Mouse (Mus musculus) 3T3-L1 (cell line): Measurements from ENCODE around the gene Hist1h4k.

Experiments used
- DNase-seq: peaks from one replicate; pipeline ENCODE4 v3.0.0-alpha.2; 2015; ENCODE audit warnings: low read depth, low spot score

The Hist1h4k gene

DNA sequence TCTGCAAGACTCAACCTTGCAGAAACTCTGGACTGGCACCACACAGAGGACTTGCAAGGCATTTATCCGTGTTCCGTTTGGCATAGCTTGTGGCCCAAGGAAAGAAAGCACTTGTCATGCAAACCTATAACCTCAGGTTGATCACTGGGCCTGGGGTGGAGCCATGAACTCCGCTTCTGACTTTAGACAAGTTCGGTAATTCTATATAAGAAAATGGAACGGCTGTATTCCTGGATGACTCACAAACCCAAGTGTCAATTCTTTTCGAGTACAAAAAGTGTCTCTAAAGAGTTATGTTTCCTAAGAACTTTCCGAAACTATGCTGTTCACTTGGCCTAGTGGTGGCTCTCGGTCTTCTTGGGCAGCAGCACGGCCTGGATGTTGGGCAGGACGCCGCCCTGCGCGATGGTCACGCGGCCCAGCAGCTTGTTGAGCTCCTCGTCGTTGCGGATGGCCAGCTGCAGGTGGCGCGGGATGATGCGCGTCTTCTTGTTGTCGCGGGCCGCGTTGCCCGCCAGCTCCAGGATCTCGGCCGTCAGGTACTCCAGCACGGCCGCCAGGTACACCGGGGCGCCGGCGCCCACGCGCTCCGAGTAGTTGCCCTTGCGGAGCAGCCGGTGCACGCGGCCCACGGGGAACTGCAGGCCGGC lies 29.1 kb downstream of the Hist1h4k start:
- peak; percentile 58 for DNase-seq

DNA sequence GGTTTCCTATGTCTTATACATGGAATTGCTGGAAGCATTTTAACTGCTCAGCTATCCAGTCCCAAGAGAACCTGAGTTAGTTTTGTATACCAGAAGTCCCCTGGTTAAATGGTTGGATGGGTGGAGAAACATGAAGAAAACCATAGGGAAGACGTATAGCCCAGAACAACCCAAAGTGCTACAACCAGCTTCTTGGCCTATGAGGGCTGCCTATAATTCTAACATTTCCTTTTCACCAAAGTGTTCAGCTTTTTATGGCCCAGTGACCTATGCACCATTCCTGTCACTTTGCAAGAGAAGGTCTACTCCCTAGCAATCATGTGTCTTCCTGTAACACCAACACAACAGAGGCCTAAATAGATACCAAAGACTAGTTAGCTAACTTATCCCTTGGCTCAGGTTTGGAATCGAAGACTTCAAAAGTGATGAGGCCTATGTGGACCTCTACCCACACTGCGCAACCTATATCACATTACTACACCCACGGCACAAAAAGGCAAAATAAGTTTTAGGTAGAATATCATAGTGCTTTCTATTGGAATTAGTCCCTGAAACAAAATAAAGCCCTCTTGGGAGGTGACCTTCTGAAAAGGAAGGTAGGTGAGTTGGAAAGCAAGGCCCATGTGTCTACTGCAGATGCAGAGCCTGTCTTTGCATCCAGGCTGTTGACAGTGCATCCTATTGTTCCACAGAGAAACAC lies 31.8 kb downstream of the Hist1h4k start:
- DNase-seq: peak; percentile 66

DNA sequence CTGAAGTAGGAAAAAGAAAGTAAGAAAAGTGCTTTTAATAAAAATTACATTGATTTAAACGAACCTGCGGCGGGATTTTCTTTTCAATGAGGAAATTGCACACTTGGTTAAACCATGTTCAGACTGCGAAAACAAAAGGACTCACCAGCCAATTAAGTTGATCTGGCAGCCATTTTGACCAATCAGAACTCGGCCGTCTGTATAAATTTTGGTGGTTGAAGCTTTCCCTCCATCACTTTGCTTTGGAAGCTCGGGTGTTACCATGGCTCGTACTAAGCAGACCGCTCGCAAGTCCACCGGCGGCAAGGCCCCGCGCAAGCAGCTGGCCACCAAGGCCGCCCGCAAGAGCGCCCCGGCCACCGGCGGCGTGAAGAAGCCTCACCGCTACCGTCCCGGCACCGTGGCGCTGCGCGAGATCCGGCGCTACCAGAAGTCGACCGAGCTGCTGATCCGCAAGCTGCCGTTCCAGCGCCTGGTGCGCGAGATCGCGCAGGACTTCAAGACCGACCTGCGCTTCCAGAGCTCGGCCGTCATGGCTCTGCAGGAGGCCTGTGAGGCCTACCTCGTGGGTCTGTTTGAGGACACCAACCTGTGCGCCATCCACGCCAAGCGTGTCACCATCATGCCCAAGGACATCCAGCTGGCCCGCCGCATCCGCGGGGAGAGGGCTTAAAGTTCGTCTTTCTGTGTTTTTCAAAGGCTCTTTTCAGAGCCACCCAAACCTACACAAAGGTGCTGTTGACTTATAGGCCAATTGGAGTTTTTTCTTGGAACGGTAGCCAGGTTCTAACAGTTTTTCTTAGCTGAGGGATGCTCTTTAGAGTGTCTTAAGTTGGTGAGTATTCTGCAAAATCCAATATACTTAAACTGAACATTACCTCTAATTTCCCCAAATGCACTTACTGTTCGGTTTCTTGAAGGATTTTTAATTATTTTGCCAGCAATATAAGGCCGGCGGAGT lies 32.6 kb downstream of the Hist1h4k start, which contains the start of gene Hist1h3h:
TSS of gene Hist1h3h (plus strand) at position 263 of the 961 bp plus-strand sequence.
- peak; percentile 95 for DNase-seq

DNA sequence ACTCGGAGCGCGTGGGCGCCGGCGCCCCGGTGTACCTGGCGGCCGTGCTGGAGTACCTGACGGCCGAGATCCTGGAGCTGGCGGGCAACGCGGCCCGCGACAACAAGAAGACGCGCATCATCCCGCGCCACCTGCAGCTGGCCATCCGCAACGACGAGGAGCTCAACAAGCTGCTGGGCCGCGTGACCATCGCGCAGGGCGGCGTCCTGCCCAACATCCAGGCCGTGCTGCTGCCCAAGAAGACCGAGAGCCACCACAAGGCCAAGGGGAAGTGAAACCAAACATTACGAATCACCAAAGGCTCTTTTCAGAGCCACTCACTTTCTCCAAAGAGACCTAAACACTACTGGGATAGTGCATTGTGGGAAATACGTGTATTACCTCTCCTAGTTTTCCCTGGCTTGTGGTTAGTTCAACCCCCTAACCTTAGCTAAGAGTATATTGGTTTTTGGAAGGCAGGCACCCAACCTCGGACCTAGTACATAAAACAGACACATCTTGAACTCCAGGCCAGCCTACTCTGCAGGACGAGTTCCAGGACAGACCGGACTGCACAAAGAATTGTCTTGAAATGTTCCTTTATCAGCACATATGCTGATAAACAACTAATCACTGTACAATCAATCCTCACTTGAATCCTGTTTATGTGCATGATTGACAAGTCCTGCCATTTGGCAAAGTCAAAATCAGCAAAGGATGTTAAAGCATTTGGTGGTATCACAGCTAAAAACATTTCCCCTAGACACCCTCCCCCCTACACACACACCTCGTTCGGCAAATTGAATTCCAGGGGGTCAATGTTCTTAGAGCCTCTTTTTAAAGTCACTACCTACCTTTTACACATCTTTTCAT lies 33.5 kb downstream of the Hist1h4k start:
- peak; percentile 76 for DNase-seq

DNA sequence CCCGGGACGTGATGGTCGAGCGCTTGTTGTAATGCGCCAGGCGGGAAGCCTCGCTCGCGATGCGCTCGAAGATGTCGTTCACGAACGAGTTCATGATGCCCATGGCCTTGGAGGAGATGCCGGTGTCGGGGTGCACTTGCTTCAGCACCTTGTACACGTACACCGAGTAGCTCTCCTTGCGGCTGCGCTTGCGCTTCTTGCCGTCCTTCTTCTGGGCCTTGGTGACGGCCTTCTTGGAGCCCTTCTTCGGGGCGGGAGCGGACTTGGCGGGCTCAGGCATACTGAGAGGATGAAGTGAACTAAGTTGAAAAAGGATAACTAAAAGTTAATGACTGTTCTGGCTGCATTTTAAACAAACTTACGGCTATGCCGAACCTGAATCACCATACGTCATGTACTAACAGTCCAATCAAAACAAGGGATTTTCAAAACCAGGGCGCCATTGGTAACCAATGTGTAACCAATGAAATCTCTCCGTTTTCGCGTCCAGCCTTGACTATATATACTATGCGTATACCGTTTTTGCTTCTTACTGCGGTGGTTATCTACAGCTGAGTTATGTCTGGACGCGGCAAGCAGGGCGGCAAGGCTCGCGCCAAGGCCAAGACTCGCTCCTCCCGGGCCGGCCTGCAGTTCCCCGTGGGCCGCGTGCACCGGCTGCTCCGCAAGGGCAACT lies 34.3 kb downstream of the Hist1h4k start, which contains the start of the genes Hist1h2bl and Hist1h2ai:
TSS of gene Hist1h2bl (minus strand) at position 280 of the 676 bp plus-strand sequence.
TSS of gene Hist1h2ai (plus strand) at position 559 of the 676 bp plus-strand sequence.
- DNase-seq: peak; percentile 97

DNA sequence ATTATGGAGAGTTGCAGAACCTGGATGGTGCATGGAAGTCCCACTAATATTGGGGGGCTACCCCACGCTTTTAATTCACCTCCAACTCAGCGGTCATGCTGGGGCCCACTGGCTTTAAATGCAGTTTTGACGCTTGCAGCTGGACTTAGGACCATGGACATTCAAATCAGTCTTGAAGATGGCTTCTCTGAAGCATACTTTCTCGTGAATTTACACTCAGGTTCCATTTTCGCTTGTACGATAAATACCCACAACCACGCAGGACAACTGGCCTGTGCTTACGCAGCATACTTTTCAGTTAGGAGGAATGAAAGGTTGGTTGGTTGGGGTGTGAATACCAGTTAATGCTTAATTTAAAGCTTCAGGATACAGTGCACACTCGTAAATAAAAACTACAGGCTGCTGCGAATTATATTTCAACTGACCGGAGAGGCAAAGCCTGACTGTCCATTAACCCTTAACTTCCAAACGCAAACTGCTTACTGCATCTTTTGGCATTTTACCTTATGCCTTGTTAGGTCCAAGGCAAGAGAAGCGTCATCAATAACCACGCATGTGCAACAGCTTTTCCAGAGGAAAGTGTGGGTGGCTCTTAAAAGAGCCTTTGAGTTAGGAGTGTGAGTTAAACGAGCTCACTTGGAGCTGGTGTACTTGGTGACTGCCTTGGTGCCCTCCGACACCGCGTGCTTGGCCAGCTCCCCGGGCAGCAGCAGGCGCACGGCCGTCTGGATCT lies 35.0 kb downstream of the Hist1h4k start:
- peak; percentile 70 for DNase-seq

DNA sequence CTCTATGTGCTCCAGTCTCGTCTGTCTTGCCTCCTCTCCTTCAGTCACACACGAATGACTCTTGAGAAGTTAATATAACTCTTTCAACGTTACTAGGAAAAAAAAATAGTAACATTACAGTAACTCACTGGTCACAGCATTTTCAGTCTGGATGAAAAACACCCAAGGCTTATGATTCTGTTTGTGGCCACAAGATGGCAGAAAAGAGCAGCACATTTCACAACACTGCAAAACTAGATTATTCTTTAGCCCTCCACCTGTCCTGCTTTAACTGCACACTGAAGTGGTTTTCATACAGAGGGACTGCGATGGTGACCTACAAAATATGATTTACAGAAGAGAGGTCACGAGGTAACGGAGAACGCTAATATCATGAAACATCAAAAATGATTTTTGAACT lies 35.6 kb downstream of the Hist1h4k start:
- peak; percentile 89 for DNase-seq

DNA sequence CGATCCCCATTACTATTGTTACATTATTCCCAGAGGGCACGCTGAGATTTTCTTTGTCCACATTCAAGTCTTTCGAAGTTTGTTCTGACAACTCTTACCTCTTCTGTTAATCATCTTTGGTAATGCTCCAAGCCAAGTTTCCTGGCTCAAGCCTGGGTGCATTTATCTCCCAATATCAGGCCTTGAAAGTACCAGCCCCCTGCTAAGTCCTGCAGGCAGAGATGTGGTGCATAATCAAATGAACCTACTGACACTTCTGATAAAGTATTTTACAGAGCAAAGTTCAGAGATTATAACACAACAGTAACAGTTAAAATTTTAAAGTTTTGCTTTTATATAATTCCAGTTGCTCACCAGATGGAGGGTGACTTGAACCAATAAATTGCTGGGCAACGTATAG lies 38.6 kb downstream of the Hist1h4k start:
- peak; percentile 32 for DNase-seq

DNA sequence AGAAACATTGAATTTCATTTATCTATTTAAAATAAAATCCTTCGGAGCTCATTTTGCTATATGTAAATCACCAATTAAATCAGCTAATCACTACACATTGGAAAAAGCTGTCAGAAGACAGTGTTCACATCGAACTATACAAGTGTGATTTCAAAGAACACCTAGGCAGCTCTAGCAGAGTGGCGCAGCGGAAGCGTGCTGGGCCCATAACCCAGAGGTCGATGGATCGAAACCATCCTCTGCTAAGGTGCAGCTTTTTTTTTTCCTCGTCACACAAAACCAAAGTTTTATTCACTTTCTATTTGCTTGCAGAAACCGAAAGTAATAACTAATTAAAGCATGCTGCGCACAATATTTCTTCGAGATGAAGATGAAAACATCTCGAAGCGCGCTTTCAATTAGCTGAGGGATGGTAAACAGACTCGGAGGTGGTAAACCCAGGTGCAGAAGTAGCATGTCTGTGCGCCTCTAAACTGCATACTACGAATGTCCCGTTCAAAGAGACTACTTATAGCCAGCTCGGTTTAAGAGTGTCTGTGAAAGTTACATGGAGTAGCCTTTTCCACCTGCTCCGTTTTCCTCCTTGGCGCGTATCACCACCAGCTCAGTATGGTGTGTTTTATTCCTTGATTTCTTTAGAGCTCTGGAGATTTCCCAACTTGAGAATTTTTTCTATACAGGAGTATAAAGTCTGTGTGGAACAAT lies 39.3 kb downstream of the Hist1h4k start:
- peak; percentile 81 for DNase-seq

DNA sequence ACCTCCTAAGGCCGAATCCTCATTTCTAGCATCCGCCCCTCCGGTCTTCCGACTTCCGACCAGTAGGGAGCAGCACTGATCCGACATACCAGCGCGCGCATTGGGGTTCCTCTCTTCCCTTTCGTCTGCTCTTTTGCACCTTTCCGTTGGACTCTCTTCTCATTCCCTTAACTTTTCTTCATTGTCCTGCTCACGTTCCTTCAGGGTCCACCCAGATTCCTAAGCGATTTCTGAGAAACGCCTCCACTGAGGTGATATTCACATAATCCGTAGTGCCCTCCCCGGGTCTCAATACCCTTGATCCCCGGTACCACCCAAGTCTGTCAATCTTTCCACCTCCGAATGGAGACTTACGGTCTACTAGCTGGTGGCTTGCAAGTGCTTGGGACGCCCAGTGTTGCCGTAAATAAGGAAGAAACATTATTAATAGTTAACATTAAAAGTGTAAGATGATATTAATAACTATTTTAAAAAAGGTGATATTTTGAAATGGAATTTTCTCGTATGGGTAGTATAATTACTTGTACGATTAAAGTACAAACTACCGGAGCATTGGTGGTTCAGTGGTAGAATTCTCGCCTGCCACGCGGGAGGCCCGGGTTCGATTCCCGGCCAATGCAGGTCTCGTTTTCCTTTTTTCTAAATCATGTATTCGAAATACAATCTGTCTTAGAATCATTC lies 40.1 kb downstream of the Hist1h4k start:
- DNase-seq: peak; percentile 91

DNA sequence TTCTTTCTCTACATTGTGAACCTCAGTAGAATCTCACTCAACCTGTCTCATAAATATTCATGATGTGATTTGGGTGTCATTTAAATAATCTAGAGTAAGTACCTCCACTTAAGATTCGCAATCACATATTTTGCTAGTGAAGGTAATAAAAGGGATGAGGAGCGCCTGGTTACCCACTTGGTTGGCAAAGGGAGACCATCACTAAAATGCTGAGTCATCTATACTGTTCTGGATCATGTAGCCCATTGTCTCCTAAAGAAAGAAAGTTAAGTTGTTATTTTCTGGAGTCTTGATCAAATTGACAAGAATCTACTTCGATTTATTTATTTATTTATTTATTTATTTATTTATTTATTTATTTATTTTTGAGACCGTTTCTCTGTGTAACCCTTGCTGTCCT lies 43.6 kb downstream of the Hist1h4k start:
- DNase-seq: no peak
